Mouse (Mus musculus) E14TG2a.4 (cell line): ENCODE results near the gene Zfp668.

ENCODE experiments used
- CTCF ChIP-seq: conservative IDR thresholded peaks from 2 replicates; pipeline ENCODE4 v1.5.1; 2014; ENCODE audit warnings: low read length
- NANOG ChIP-seq: IDR thresholded peaks from 2 replicates; pipeline ENCODE4 v1.6.1; 2014; ENCODE audit warnings: borderline replicate concordance, low read length, mixed read lengths

DNA sequence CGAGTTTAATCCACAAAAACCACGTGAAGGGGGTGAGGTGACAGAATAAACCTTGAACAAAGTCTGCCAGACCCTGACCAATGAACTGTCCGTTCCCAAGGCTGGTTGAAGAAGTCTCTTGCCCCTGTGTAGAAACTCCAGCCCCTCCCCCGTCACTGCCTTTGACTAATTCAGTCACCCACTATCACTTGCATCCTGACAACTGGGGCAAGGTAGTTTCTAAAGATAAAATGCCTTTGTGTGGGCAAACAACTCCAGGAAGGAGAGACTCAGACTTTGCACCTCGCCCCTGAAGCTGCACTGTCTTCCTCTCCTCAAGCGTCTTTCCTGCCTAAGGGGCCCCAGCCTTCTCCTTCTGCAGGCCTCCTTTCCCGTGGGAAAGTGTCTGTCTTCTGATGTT, 23.4 kb upstream of the Zfp668 start:
- TF ChIP-seq CTCF: no peak
- no peak for TF ChIP-seq NANOG
